Mouse (Mus musculus): ENCODE results near the gene Snrnp70. TPM values are rescaled to one million over a fixed set of nuclear protein-coding genes. Genes with fewer than 3 reads are reported as not detected.

Gene Snrnp70
- total and polyA plus RNA-seq, 3 experiments: 219 to 278 (median 230) TPM

DNA sequence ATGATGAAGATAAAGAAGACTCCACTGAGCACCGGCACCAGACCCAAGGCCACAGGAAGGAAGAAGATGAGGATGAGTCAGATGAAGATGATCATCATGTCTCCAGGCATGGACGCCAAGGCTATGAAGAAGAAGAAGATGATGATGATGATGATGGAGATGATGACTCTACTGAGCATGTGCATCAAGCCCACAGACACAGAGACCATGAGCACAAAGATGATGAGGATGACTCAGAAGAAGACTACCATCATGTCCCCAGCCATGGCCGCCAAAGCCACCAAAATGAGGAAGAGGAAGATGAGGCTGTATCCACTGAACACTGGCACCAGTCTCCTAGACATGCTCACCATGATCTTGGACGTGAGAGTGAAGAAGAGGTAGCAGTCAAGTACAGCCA, 59.2 kb downstream of the Snrnp70 start:
- no peak for DNase-seq

DNA sequence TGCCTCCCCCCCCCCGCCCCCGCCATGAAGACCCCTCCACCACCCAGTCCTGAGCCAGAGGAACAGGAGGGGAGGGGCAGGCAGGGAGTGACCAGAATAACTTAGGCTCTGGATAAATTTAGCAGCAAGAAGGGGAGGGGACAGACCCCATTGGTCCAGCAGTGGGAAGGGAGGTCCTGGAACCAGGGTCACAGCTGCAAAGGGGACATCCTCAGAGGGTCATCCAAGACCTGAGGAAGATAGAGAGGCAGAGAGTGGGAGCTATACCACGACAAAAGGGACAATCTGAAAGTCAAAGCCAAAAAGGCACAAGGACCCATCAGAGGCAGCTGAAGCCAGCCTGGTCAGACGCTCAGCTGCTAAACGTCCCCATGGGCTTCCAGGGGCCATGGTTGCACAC, 60.5 kb downstream of the Snrnp70 start, which contains the start of gene Hrc:
Gene Hrc (plus strand): TSS at position 235 of the 400 bp plus-strand sequence.
- no peak for DNase-seq

DNA sequence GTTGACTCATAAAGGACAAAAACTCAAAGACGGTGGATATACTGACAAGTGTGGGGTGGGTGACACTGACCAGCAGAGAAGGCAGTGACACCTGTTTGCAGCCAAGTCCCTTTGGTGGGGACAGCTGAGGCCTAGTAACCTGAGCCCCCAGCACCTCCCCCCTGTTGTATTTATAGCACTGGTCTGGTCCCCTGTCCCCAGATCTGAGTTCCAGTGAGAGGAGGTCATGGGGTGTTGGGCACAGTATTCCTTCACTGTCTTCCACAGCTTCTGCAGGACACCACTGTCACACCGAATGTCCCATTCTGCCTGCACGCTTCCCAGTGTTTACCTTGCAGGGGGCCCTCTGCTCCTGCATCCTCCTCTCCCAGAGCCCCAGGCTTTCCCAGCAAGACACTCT, 60.9 kb downstream of the Snrnp70 start:
- DNase-seq: no peak

DNA sequence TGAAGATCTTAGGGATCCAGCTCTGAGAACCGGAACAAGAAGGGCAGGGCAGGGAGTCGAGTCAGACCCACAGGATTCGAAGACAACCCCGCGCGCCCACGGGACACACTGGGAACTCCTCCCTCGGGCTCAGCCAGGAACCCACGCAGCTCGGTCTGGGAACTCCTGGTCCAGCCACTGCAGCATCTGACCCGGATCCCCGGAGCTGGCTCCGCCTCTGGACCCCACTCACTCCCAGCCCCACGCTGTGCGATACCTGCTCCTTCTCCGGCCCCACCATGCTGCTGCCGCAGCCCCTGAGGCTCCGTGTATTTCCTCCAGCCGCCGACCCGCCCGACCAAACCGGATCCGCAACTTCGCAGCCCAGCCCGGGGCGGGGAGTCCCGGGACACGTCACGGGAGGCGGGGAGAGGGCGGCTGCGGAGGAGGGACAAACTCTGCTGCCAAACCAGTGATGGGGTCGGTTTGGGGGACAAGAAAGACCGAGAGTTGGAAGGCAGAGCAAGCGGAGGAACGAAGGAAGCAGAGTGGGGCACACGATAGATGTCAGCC, 62.0 kb downstream of the Snrnp70 start, which contains the start of gene Trpm4:
Gene Trpm4 (minus strand): TSS at position 350 of the 552 bp plus-strand sequence.
- DNase-seq: peak; percentile 89

DNA sequence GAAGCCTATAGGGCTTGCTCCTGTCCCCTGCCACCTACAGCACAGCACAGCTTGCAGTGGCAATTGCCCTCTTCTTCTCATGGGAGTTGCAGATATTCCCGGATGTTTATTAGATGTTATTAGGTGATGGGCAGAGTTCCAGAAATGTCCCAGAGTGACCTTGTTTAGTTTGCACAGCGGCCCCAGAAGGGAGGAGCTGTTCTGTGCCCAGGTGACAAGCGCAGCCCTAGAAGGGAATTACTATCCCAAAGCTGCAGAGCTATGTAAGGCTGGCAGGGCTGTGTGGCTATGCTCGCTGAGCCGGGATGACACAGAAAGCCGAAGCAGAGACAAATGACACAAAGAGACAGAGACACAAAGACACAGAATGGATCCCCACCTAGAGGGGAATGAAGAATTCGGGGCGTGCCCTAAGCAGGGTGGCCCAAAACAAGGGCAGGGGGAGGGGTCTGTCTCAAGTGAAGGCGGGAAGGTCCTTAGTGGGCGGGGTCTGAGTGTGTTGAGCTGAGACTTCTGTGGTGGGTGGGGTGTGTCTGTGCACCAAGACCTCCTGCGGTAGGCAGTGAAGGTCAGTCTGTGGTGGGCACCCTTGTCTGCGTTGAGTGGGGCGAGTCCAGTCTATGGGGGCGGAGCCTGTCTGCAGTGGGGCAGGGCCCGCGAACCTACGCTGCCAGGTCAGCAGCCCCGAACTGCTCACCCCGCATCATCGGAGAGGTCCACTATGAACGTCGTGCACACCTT, 62.7 kb downstream of the Snrnp70 start:
- peak; percentile 58 for DNase-seq

DNA sequence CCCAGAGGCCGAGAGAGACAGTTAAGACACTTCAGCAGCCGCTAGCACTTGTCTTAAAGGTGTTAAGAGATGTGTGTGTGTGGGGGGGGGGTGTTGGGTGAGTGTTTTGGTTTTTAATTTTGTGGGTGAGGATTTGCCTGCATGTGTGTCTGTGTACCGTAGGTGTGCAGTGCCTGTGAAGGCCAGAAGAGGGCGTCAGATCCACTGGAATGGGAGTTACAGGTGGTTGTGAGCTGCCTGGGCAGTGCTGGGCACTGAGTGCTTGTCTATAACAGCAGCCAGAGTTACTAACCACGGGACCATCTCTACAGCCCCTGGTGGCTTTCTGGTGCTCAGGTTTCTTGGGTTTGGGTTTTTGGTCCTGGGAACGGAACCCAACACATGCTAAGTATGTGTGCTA, 64.0 kb downstream of the Snrnp70 start:
- DNase-seq: no peak

DNA sequence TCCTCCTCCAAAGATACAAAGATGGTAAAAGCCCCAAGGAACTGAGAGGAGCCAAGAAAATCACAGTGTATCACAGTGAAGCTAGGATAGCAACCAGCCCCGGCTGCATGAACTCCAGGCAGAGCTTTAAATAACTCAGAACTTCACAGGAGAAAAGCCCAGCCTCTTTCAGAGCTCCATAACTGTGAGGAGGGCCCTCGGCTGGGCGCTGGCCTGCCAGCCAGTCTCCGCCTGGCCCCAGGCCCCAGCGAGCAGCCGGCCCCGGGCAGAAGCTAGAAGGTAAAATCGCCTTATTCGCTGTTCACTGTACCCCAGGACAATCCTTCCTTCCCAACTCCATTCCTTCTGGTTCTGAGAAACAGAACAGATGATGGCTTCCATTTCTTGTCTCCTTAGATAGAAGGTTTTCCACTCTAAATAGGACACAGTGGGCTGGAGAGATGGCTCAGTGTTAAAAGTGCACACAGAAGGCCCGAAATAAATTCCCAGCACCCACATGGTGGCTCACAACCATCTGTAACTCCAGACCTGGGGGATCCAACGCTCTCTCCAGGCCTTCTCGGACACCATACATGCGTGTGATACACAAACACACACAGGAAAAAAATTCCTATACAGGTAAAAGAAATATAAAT, 66.6 kb downstream of the Snrnp70 start:
- DNase-seq: no peak

Other genes with a start within 250 kb of the Snrnp70 start
Only the 30 nearest of the 35 such genes appear.
- not detected for gene Gfy, start 216.2 kb downstream of the Snrnp70 start, total RNA-seq (2021)
- not detected in 2 replicates for gene Gfy, start 216.2 kb downstream of the Snrnp70 start, polyA plus RNA-seq (2012; rRNA removed)
- gene Pth2, start 214.7 kb downstream of the Snrnp70 start, total RNA-seq (2021): not detected
- gene Pth2, start 214.7 kb downstream of the Snrnp70 start, polyA plus RNA-seq (2012; rRNA removed): not detected in 2 replicates
- under 1 TPM in 1 of 2 experiments, not detected in 1; 0.14 TPM for gene Ccdc155, start 190.8 kb downstream of the Snrnp70 start, total RNA-seq (2021)
- 0.30 TPM in 2 replicates for gene Ccdc155, start 190.8 kb downstream of the Snrnp70 start, polyA plus RNA-seq (2012; rRNA removed)
- not detected for gene Dkkl1, start 183.6 kb downstream of the Snrnp70 start, total RNA-seq (2021)
- gene Dkkl1, start 183.6 kb downstream of the Snrnp70 start, polyA plus RNA-seq (2012; rRNA removed): not detected in 2 replicates
- gene Tead2, start 180.0 kb downstream of the Snrnp70 start, total RNA-seq (2021): 1 to 10 TPM; 8.3 to 9.2 TPM
- gene Tead2, start 180.0 kb downstream of the Snrnp70 start, polyA plus RNA-seq (2012; rRNA removed): 12.4 and 12.6 TPM in 2 replicates
- gene Cd37, start 156.6 kb downstream of the Snrnp70 start, total RNA-seq (2021): 1 to 10 TPM; 2.9 to 5.2 TPM
- gene Cd37, start 156.6 kb downstream of the Snrnp70 start, polyA plus RNA-seq (2012; rRNA removed): 10.9 and 14.3 TPM in 2 replicates
- not detected for gene Slc6a16, start 154.7 kb downstream of the Snrnp70 start, total RNA-seq (2021)
- 0.04 TPM in 1 of 2 replicates, not detected in the other for gene Slc6a16, start 154.7 kb downstream of the Snrnp70 start, polyA plus RNA-seq (2012; rRNA removed)
- not detected for gene Slc6a21, start 118.2 kb downstream of the Snrnp70 start, total RNA-seq (2021)
- not detected in 2 replicates for gene Slc6a21, start 118.2 kb downstream of the Snrnp70 start, polyA plus RNA-seq (2012; rRNA removed)
- 1 to 10 TPM; 5.2 to 9.4 TPM for gene Trpm4, start 62.0 kb downstream of the Snrnp70 start, total RNA-seq (2021)
- 8.8 and 11.2 TPM in 2 replicates for gene Trpm4, start 62.0 kb downstream of the Snrnp70 start, polyA plus RNA-seq (2012; rRNA removed)
- under 1 TPM in 1 of 2 experiments, not detected in 1; 0.23 TPM for gene Hrc, start 60.5 kb downstream of the Snrnp70 start, total RNA-seq (2021)
- 0.18 TPM in 1 of 2 replicates, not detected in the other for gene Hrc, start 60.5 kb downstream of the Snrnp70 start, polyA plus RNA-seq (2012; rRNA removed)
- 1 to 10 TPM; 1.1 to 2.8 TPM for gene Ppfia3, start 28.7 kb downstream of the Snrnp70 start, total RNA-seq (2021)
- gene Ppfia3, start 28.7 kb downstream of the Snrnp70 start, polyA plus RNA-seq (2012; rRNA removed): 4.3 and 4.7 TPM in 2 replicates
- 1 to 10 TPM; 2.4 to 3.8 TPM for gene Lin7b, start 25.2 kb downstream of the Snrnp70 start, total RNA-seq (2021)
- gene Lin7b, start 25.2 kb downstream of the Snrnp70 start, polyA plus RNA-seq (2012; rRNA removed): 5.7 and 10.3 TPM in 2 replicates
- gene Kcna7, start 9.9 kb upstream of the Snrnp70 start, total RNA-seq (2021): not detected
- not detected in 2 replicates for gene Kcna7, start 9.9 kb upstream of the Snrnp70 start, polyA plus RNA-seq (2012; rRNA removed)
- gene Ntf5, start 18.0 kb upstream of the Snrnp70 start, total RNA-seq (2021): not detected
- not detected in 2 replicates for gene Ntf5, start 18.0 kb upstream of the Snrnp70 start, polyA plus RNA-seq (2012; rRNA removed)
- not detected for gene Lhb, start 25.1 kb upstream of the Snrnp70 start, total RNA-seq (2021)
- gene Lhb, start 25.1 kb upstream of the Snrnp70 start, polyA plus RNA-seq (2012; rRNA removed): not detected in 2 replicates
- 10 to 100 TPM; 46.4 to 57.6 TPM for gene Gys1, start 39.1 kb upstream of the Snrnp70 start, total RNA-seq (2021)
- 64.0 and 82.1 TPM in 2 replicates for gene Gys1, start 39.1 kb upstream of the Snrnp70 start, polyA plus RNA-seq (2012; rRNA removed)
- 10 to 100 TPM; 38.2 to 52.3 TPM for gene Ruvbl2, start 42.4 kb upstream of the Snrnp70 start, total RNA-seq (2021)
- gene Ruvbl2, start 42.4 kb upstream of the Snrnp70 start, polyA plus RNA-seq (2012; rRNA removed): 70.2 and 89.3 TPM in 2 replicates
- gene Ftl1, start 64.1 kb upstream of the Snrnp70 start, total RNA-seq (2021): 1,000 to 10,000 TPM; 1,338 to 1,480 TPM
- 7,024 and 7,397 TPM in 2 replicates for gene Ftl1, start 64.1 kb upstream of the Snrnp70 start, polyA plus RNA-seq (2012; rRNA removed)
- 10 to 100 TPM; 52.5 to 60.6 TPM for gene Bax, start 71.2 kb upstream of the Snrnp70 start, total RNA-seq (2021)
- 148 and 158 TPM in 2 replicates for gene Bax, start 71.2 kb upstream of the Snrnp70 start, polyA plus RNA-seq (2012; rRNA removed)
- gene Tulp2, start 86.1 kb upstream of the Snrnp70 start, total RNA-seq (2021): under 1 TPM; 0.41 to 0.75 TPM
- gene Tulp2, start 86.1 kb upstream of the Snrnp70 start, polyA plus RNA-seq (2012; rRNA removed): 0.44 and 0.64 TPM in 2 replicates
- 10 to 100 TPM in 1 of 2 experiments, 1 to 10 TPM in 1; 2.2 to 33.5 TPM for gene Gm45808, start 91.1 kb upstream of the Snrnp70 start, total RNA-seq (2021)
- 0.45 TPM in 1 of 2 replicates, not detected in the other for gene Gm45808, start 91.1 kb upstream of the Snrnp70 start, polyA plus RNA-seq (2012; rRNA removed)
- 10 to 100 TPM; 55.4 to 71.1 TPM for gene Dhdh, start 93.1 kb upstream of the Snrnp70 start, total RNA-seq (2021)
- gene Dhdh, start 93.1 kb upstream of the Snrnp70 start, polyA plus RNA-seq (2012; rRNA removed): 17.6 and 21.4 TPM in 2 replicates
- 100 to 1,000 TPM; 280 to 286 TPM for gene Nucb1, start 114.7 kb upstream of the Snrnp70 start, total RNA-seq (2021)
- 594 and 643 TPM in 2 replicates for gene Nucb1, start 114.7 kb upstream of the Snrnp70 start, polyA plus RNA-seq (2012; rRNA removed)
- gene Ppp1r15a, start 130.5 kb upstream of the Snrnp70 start, total RNA-seq (2021): 10 to 100 TPM; 49.0 to 57.8 TPM
- gene Ppp1r15a, start 130.5 kb upstream of the Snrnp70 start, polyA plus RNA-seq (2012; rRNA removed): 49.5 and 49.7 TPM in 2 replicates
- gene Plekha4, start 130.6 kb upstream of the Snrnp70 start, total RNA-seq (2021): 1 to 10 TPM; 3.0 to 5.9 TPM
- gene Plekha4, start 130.6 kb upstream of the Snrnp70 start, polyA plus RNA-seq (2012; rRNA removed): 9.8 and 15.6 TPM in 2 replicates
- gene Hsd17b14, start 159.2 kb upstream of the Snrnp70 start, total RNA-seq (2021): 1 to 10 TPM; 2.3 TPM
- 1.5 and 2.3 TPM in 2 replicates for gene Hsd17b14, start 159.2 kb upstream of the Snrnp70 start, polyA plus RNA-seq (2012; rRNA removed)
- 100 to 1,000 TPM; 213 to 292 TPM for gene Bcat2, start 174.4 kb upstream of the Snrnp70 start, total RNA-seq (2021)
- 166 and 170 TPM in 2 replicates for gene Bcat2, start 174.4 kb upstream of the Snrnp70 start, polyA plus RNA-seq (2012; rRNA removed)
- not detected for gene Fgf21, start 219.7 kb upstream of the Snrnp70 start, total RNA-seq (2021)
- gene Fgf21, start 219.7 kb upstream of the Snrnp70 start, polyA plus RNA-seq (2012; rRNA removed): 0.15 and 0.16 TPM in 2 replicates
- gene Fut1, start 221.5 kb upstream of the Snrnp70 start, total RNA-seq (2021): not detected
- not detected in 2 replicates for gene Fut1, start 221.5 kb upstream of the Snrnp70 start, polyA plus RNA-seq (2012; rRNA removed)
- gene Izumo1, start 226.1 kb upstream of the Snrnp70 start, total RNA-seq (2021): under 1 TPM; 0.28 to 0.29 TPM
- 0.65 and 0.89 TPM in 2 replicates for gene Izumo1, start 226.1 kb upstream of the Snrnp70 start, polyA plus RNA-seq (2012; rRNA removed)